Mouse (Mus musculus): ENCODE results near the gene D130043K22Rik.

GRCm38 (mm10) chr13:24832131-24832810 is 12.7 kb upstream of the D130043K22Rik start:
- no peak for TF ChIP-seq GATA1 (IDR thresholded peaks at IDR 0.05; ENCODE audit: low read length)
- TF ChIP-seq TAL1 (IDR thresholded peaks at IDR 0.05; ENCODE audit: low read length), result no peak

Data from erythroblast, embryonic 14.5 days (primary cell).